Mouse (Mus musculus): Measurements from ENCODE around the gene Angel1. TPM values are rescaled to one million over a fixed set of nuclear protein-coding genes. Genes with fewer than 3 reads are reported as not detected.

Angel1 gene
- polyA plus RNA-seq (2012; rRNA removed), result 6.5 and 7.1 TPM in 2 replicates

DNA sequence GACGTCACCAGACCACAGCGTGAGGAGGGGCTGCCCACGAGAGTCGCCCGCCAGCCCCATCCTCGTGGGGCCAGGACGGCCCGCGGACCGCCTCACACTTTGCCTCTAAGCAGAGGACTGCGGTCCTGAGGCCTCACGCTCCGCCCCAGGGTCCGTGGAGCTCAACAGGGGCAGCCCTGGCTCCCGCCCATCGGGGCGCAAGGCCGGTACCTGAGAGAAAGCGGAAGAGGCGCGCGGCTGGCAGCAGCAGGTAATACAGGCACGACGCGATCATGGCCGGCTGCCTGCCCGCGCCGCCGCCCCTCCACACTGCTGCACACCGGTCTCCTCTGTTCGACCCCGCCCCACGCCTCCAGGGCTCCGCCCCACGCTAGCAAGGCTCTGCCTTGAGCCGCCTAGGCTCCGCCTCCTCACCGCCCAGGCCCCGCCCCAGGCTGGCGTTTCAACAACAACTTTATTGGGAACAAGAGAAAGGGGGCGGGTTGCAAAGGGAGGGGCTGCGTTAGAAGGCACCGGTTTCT, at the start of gene Angel1:
TSS of gene Angel1 (minus strand) at position 341 of the 521 bp plus-strand sequence.

GRCm38 (mm10) chr12:86734319-86734810, 8.1 kb upstream of the Angel1 start, which contains the start of gene Lrrc74a:
TSS of gene Lrrc74a (plus strand) at chr12:86734369.

DNA sequence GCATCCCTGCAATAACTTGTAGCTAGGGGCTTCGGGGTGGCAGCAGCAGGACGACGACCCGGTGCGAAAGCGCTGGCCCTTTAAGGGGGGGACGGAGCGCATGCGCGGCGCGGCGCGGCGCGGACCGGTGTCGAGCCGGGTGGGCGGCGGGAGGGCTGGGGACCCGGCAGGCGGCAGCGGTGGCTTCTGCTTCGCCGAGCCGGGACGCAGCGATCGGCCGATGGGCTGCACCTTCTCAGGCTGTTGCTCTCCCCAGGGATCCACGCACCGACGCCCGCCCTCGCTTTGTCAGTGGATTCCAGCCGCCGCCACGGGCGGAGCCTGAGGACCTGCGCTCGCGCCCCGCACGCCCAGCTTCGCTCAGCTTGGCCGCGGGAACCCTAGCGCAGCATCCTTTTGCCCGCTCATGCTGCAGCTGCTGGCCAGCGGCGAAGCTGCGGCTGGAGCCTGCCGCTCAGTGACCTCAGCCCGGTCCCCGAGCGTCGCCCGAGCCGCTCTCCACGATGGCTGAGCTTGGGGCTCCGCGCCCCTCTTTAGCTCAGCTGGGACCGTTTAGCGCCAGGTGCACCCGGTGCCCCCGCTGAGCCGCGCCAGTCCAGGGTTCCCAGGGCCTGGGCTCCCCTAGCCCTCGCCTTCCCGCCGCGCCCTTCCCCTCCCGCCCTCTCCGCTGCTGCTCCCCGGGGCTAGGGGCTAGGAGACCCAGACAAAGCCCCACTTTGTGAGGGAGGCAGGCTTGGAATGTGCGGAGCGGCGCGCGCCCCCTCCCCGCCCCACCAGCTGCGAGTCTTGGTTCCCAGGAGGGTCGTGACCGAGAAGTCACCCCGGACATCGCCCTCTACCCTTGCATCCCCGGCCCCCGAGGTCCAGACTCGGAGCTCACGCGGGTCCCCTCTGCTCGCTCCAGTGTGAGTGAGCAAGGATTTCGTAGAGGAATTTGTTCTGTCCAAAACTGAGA, 47.4 kb downstream of the Angel1 start, which contains the start of gene Vash1:
TSS of gene Vash1 (plus strand) at position 110 of the 955 bp plus-strand sequence.

Other genes starting within 250 kb of the Angel1 start
- gene Vash1, start 47.8 kb downstream of the Angel1 start, polyA plus RNA-seq (2012; rRNA removed), result 3.3 and 3.7 TPM in 2 replicates
- gene Lrrc74a, start 7.9 kb upstream of the Angel1 start, polyA plus RNA-seq (2012; rRNA removed), result not detected in 2 replicates
- 64.1 and 68.5 TPM in 2 replicates for gene Irf2bpl, start 158.3 kb upstream of the Angel1 start, polyA plus RNA-seq (2012; rRNA removed)
- gene Cipc, start 220.6 kb upstream of the Angel1 start, polyA plus RNA-seq (2012; rRNA removed), result 84.3 and 86.5 TPM in 2 replicates